Mouse (Mus musculus) forebrain, embryonic 14.5 days (tissue): ENCODE measurements around the gene Igfbp6. TPM values are rescaled to one million over a fixed set of nuclear protein-coding genes. Genes with fewer than 3 reads are reported as not detected.

Source experiments
- ATAC-seq: fragments of 200-750 bp; cut with Nextera tagmentation; 2 replicates; pipeline ENCODE4 v1.8.0; 2017; ENCODE audit warnings: mild to moderate bottlenecking, moderate library complexity
- DNase-seq: peaks from one replicate; pipeline ENCODE4 v3.0.0-alpha.2; 2015; ENCODE audit warnings: low spot score
- H3K27ac ChIP-seq: fragments of 300-500 bp; sonication (generic); 2 replicates; pipeline ENCODE4 v1.5.1; 2014; ENCODE audit warnings: low read depth, mild to moderate bottlenecking, control low read depth, low read length, moderate library complexity
- H3K27me3 ChIP-seq: fragments of 300-500 bp; sonication (generic); replicated peaks from 2 replicates; pipeline ENCODE4 v1.6.1; 2014; ENCODE audit warnings: low read length, control low read depth, mixed read lengths; ENCODE audit not compliant: control insufficient read depth, insufficient read depth
- H3K36me3 ChIP-seq: fragments of 300-500 bp; sonication (generic); 2 replicates; pipeline ENCODE4 v1.6.1; 2014; ENCODE audit warnings: low read length, control low read depth; ENCODE audit not compliant: control insufficient read depth, insufficient read depth
- H3K4me1 ChIP-seq: fragments of 300-500 bp; sonication (generic); 2 replicates; pipeline ENCODE4 v1.6.1; 2014; ENCODE audit warnings: antibody characterized with exemption, low read length, control low read depth; ENCODE audit not compliant: control insufficient read depth, insufficient read depth
- H3K4me2 ChIP-seq: fragments of 300-500 bp; sonication (generic); 2 replicates; pipeline ENCODE4 v1.6.1; 2014; ENCODE audit warnings: mild to moderate bottlenecking, control low read depth, low read length
- H3K4me3 ChIP-seq: fragments of 300-500 bp; sonication (generic); 2 replicates; pipeline ENCODE4 v1.5.1; 2014; ENCODE audit warnings: low read depth, low read length, control low read depth
- H3K9ac ChIP-seq: fragments of 300-500 bp; sonication (generic); 2 replicates; pipeline ENCODE4 v1.6.1; 2014; ENCODE audit warnings: mild to moderate bottlenecking, low read length, control low read depth, moderate library complexity
- H3K9me3 ChIP-seq: fragments of 300-500 bp; sonication (generic); replicated peaks from 2 replicates; pipeline ENCODE4 v1.6.1; 2016; ENCODE audit warnings: low read length, control low read depth, mixed read lengths; ENCODE audit not compliant: control insufficient read depth
- WGBS: fragments of 180-500 bp; shearing (Covaris S2); extraction: QIAGEN DNeasy Blood & Tissue Kit; methylation state at CpG from one replicate; pipeline ENCODE4 v1.1.7; 2014; 5-methylcytosine and 5-hydroxymethylcytosine counted together
- polyA plus RNA-seq: library from polyadenylated mRNA; unstranded; fragments of >200 nt; fragmentation: Nextera tagmentation; extraction: Ambion mirVana; gene quantifications from 2 replicates; pipeline ENCODE4 v1.2.1, GENCODE M21; 2014

Gene Igfbp6
- 1.3 and 1.6 TPM in 2 replicates for polyA plus RNA-seq

- DNase-seq (no peak), ATAC-seq (no peak)
- Histone ChIP-seq H3K9ac (0 out of 2 replicates have a peak within 1 kb of the TSS, but pooled peaks have one; percentile 10), H3K9me3 (no peaks in the 10 kb centered on the region), H3K27me3 (peaks cover 25% of the 10 kb centered on the region), H3K4me1 (no peaks in the 10 kb centered on the region), H3K4me3 (no peak within 1 kb of the TSS), H3K36me3 (no peaks in the 10 kb centered on the region), H3K27ac (no peak within 1 kb of the TSS), H3K4me2 (peak within 1 kb of the TSS; percentile 17)
- WGBS = 3% methylated on average over 22 of the region's 22 CpGs
These were observed at the start of gene Igfbp6 for GRCm38 (mm10) chr15:102144274-102144711. Gene Igfbp6, plus strand, starts transcription at chr15:102144362.

- Histone ChIP-seq H3K36me3 (peaks cover 82% of the 10 kb centered on the region), H3K4me3 (no peak overlapping the region), H3K4me2 (no peak overlapping the region), H3K9me3 (no peaks in the 10 kb centered on the region), H3K27me3 (no peaks in the 10 kb centered on the region), H3K9ac (no peak overlapping the region), H3K27ac (no peak overlapping the region), H3K4me1 (no peaks in the 10 kb centered on the region)
- WGBS = 90% methylated on average over 16 of the region's 16 CpGs
- no peak for DNase-seq
- ATAC-seq = no peak
These were observed 49.2 kb upstream of the Igfbp6 start for GRCm38 (mm10) chr15:102094988-102095387.

GRCm38 (mm10) chr15:102097147-102097915 lies 46.8 kb upstream of the Igfbp6 start:
- DNase-seq = no peak
- Histone ChIP-seq H3K4me1 (peaks cover 11% of the 10 kb centered on the region), H3K27ac (no peak overlapping the region), H3K9me3 (no peaks in the 10 kb centered on the region), H3K4me2 (no peak overlapping the region), H3K9ac (no peak overlapping the region), H3K4me3 (no peak overlapping the region), H3K36me3 (peaks cover 58% of the 10 kb centered on the region), H3K27me3 (no peaks in the 10 kb centered on the region)
- 82% methylated on average over 8 of the region's 8 CpGs for WGBS
- no peak for ATAC-seq

- no peak for DNase-seq
- 25% methylated on average over 5 of the region's 5 CpGs for WGBS
These were observed 46.1 kb upstream of the Igfbp6 start for GRCm38 (mm10) chr15:102097991-102098555.

GRCm38 (mm10) chr15:102099260-102099659 lies 44.9 kb upstream of the Igfbp6 start:
- H3K9ac ChIP-seq = no peak overlapping the region
- H3K9me3 ChIP-seq = no peaks in the 10 kb centered on the region
- ATAC-seq = no peak
- H3K27me3 ChIP-seq = no peaks in the 10 kb centered on the region
- H3K36me3 ChIP-seq = peaks cover 39% of the 10 kb centered on the region
- 61% methylated on average over 5 of the region's 5 CpGs for WGBS
- no peak overlapping the region; the same call in 1 of the 2 replicates for H3K27ac ChIP-seq
- H3K4me1 ChIP-seq = peaks cover 11% of the 10 kb centered on the region
- DNase-seq = no peak
- H3K4me2 ChIP-seq = no peak overlapping the region
- H3K4me3 ChIP-seq = no peak overlapping the region

More at GRCm38 (mm10) chr15:102097991-102098555, 46.1 kb upstream of the Igfbp6 start:
- ATAC-seq = no peak
- no peak overlapping the region for H3K27ac ChIP-seq
- H3K27me3 ChIP-seq = no peaks in the 10 kb centered on the region
- peaks cover 11% of the 10 kb centered on the region for H3K4me1 ChIP-seq
- H3K4me2 ChIP-seq = no peak overlapping the region
- H3K4me3 ChIP-seq = no peak overlapping the region
- peaks cover 51% of the 10 kb centered on the region for H3K36me3 ChIP-seq
- no peak overlapping the region for H3K9ac ChIP-seq
- no peaks in the 10 kb centered on the region for H3K9me3 ChIP-seq

- peak overlapping the region; percentile 80 for H3K4me2 ChIP-seq
- peak overlapping the region; percentile 27; the same call in 1 of the 2 replicates for H3K27ac ChIP-seq
- no peaks in the 10 kb centered on the region for H3K27me3 ChIP-seq
- peak overlapping the region; percentile 45 for H3K4me3 ChIP-seq
- 22% methylated on average over 8 of the region's 8 CpGs for WGBS
- no peak for ATAC-seq
- no peak for DNase-seq
- no peaks in the 10 kb centered on the region for H3K9me3 ChIP-seq
- peak overlapping the region; percentile 66 for H3K9ac ChIP-seq
- H3K4me1 ChIP-seq = peaks cover 11% of the 10 kb centered on the region
- H3K36me3 ChIP-seq = peaks cover 34% of the 10 kb centered on the region
These were observed 44.4 kb upstream of the Igfbp6 start for GRCm38 (mm10) chr15:102099771-102100160.

GRCm38 (mm10) chr15:102100161-102100981 lies 43.8 kb upstream of the Igfbp6 start, which contains the start of gene Tns2:
Gene Tns2, plus strand, starts transcription at chr15:102100413.
- Histone ChIP-seq H3K36me3 (peaks cover 28% of the 10 kb centered on the region), H3K4me2 (peak within 1 kb of the TSS; percentile 80), H3K9ac (peak within 1 kb of the TSS; percentile 66), H3K27ac (peak within 1 kb of the TSS; percentile 27; the same call in 1 of the 2 replicates), H3K4me3 (peak within 1 kb of the TSS; percentile 45), H3K9me3 (no peaks in the 10 kb centered on the region), H3K4me1 (peaks cover 11% of the 10 kb centered on the region), H3K27me3 (peaks cover 4% of the 10 kb centered on the region; the same call in 1 of the 2 replicates)
- ATAC-seq (peak; percentile 67), DNase-seq (peak; percentile 68)
- WGBS = under 1% methylated on average over 45 of the region's 82 CpGs

- Histone ChIP-seq H3K4me2 (peak overlapping the region; percentile 80), H3K36me3 (peaks cover 20% of the 10 kb centered on the region), H3K9ac (no peak overlapping the region), H3K4me1 (peaks cover 11% of the 10 kb centered on the region), H3K4me3 (peak overlapping the region; percentile 45), H3K27ac (peak overlapping the region; percentile 33; the same call in 1 of the 2 replicates), H3K9me3 (no peaks in the 10 kb centered on the region), H3K27me3 (peaks cover 12% of the 10 kb centered on the region)
- DNase-seq (no peak), ATAC-seq (peak; percentile 18; the same call in 1 of the 2 replicates)
- 32% methylated on average over 10 of the region's 10 CpGs for WGBS
These were observed 43.0 kb upstream of the Igfbp6 start for GRCm38 (mm10) chr15:102100996-102101671.
